Mouse (Mus musculus) Patski (cell line): ENCODE results near the gene Ica1. TPM values are rescaled to one million over a fixed set of nuclear protein-coding genes. Genes with fewer than 3 reads are reported as not detected.

Experiments
- ATAC-seq: fragments of 100-300 bp; one replicate; pipeline ENCODE4 v1.8.0; 2021
- CTCF ChIA-PET: fragments of 350-600 bp; sonication (Branson Sonifier 250); formaldehyde crosslinking; loops from one replicate; lab custom pipeline; 2022; ENCODE audit warnings: inconsistent platforms; lab: Charles Lee
- POLR2A ChIA-PET: fragments of 350-600 bp; sonication (Branson Sonifier 250); formaldehyde crosslinking; loops from one replicate; lab custom pipeline; 2022; ENCODE audit warnings: antibody characterized with exemption, inconsistent platforms; lab: Charles Lee
- DNase-seq: peaks from one replicate; pipeline ENCODE4 v3.0.0-alpha.2; 2011; ENCODE audit warnings: low read depth, low spot score
- H3K27me3 ChIP-seq: fragments of 371-371 bp; one replicate; pipeline ENCODE4 v1.5.1; 2021
- CTCF ChIP-seq: fragments of 100-300 bp; IDR thresholded peaks from one replicate; pipeline ENCODE4 v1.5.1; 2021
- in situ Hi-C: fragments of 300-500 bp; cut with MboI; formaldehyde crosslinking; loops from 3 replicates; pipeline ENCODE4 v1.11.1; 2018; ENCODE audit warnings: low pct_unique_long_range_greater_than_20kb, mixed read lengths
- polyA plus RNA-seq: library from polyadenylated mRNA; unstranded; gene quantifications from one replicate; pipeline ENCODE4 v1.2.3, GENCODE M21; 2021

Gene Ica1
- polyA plus RNA-seq, 1 experiment from 2014 or later, result 4.7 TPM

- TF ChIP-seq CTCF, result no peak
- DNase-seq (no peak), ATAC-seq (no peak)
- ChIA-PET POLR2A (no interaction called here), CTCF (no interaction called here)
- no peaks in the 10 kb centered on the region for H3K27me3 ChIP-seq
- in situ Hi-C loops, result no loop called here
Observed at GRCm38 (mm10) chr6:8742449-8742848, 35.8 kb downstream of the Ica1 start.

DNA sequence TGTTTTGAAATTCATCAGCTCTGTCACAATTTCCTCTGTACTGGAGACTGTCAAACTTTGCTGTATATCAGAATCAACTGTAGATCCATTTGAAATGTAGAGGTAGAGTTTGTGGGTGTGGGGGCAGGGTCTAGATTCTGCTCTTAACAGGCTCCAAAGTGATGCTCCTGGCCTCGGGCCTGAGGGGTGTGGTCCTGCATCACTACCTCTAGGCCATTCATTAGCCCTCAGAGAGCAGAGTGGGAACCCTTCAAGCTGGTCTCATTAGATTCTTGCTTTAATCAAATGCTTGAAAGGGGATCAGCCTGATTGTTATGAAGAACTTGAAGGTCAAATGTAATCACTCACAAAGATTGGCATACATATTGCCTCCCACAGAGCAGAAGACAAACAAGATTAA is 36.6 kb downstream of the Ica1 start:
- no peak for TF ChIP-seq CTCF
- H3K27me3 ChIP-seq, result no peaks in the 10 kb centered on the region
- in situ Hi-C loops, result no loop called here
- ATAC-seq, result no peak
- no peak for DNase-seq
- ChIA-PET POLR2A (no interaction called here), CTCF (no interaction called here)

GRCm38 (mm10) chr6:8740092-8740491 is 38.2 kb downstream of the Ica1 start:
- DNase-seq (no peak), ATAC-seq (no peak)
- no peak for TF ChIP-seq CTCF
- in situ Hi-C loops, result no loop called here
- ChIA-PET POLR2A (no interaction called here), CTCF (interaction anchor here (1.3 kb wide), 1 partner anchor 465 kb away, joined by 3 read pairs; no protein-coding TSS in a partner anchor)
- H3K27me3 ChIP-seq, result no peaks in the 10 kb centered on the region

- ATAC-seq (no peak), DNase-seq (no peak)
- POLR2A ChIA-PET, result no interaction called here
- no peaks in the 10 kb centered on the region for H3K27me3 ChIP-seq
- in situ Hi-C loops, result loop anchor here (5.0 to 10.0 kb wide), 4 partner anchors 224 to 1004 kb away; no protein-coding TSS in a partner anchor
- TF ChIP-seq CTCF, result no peak
- CTCF ChIA-PET, result no interaction called here
Observed at GRCm38 (mm10) chr6:8738396-8738795, 39.9 kb downstream of the Ica1 start.

DNA sequence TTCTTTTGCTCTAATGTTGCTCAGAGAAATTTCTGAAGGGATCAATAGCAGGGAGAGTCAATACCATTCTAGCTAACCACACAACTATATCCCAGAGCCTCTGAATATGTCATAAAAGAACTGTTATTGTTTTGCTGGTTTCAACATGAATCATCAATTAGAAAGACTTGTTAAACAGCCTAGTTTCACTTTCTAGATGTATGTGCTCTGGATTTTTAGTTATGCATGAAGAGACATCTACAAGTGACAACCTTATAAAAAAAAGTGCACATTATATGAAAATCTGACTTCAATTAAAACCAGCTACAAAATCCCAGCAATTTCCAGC is 41.8 kb downstream of the Ica1 start:
- in situ Hi-C loops, result loop anchor here (5.0 to 10.0 kb wide), 4 partner anchors 222 to 1002 kb away; no protein-coding TSS in a partner anchor
- H3K27me3 ChIP-seq, result no peaks in the 10 kb centered on the region
- CTCF ChIA-PET, result interaction anchor here (0.8 to 2.6 kb wide), 3 partner anchors 12 to 461 kb away, joined by 3 to 9 read pairs (median 3); no protein-coding TSS in a partner anchor
- DNase-seq (no peak), ATAC-seq (no peak)
- TF ChIP-seq CTCF, result no peak
- POLR2A ChIA-PET, result interaction anchor here (0.7 kb wide), 1 partner anchor 16 kb away, joined by 3 read pairs; no protein-coding TSS in a partner anchor

DNA sequence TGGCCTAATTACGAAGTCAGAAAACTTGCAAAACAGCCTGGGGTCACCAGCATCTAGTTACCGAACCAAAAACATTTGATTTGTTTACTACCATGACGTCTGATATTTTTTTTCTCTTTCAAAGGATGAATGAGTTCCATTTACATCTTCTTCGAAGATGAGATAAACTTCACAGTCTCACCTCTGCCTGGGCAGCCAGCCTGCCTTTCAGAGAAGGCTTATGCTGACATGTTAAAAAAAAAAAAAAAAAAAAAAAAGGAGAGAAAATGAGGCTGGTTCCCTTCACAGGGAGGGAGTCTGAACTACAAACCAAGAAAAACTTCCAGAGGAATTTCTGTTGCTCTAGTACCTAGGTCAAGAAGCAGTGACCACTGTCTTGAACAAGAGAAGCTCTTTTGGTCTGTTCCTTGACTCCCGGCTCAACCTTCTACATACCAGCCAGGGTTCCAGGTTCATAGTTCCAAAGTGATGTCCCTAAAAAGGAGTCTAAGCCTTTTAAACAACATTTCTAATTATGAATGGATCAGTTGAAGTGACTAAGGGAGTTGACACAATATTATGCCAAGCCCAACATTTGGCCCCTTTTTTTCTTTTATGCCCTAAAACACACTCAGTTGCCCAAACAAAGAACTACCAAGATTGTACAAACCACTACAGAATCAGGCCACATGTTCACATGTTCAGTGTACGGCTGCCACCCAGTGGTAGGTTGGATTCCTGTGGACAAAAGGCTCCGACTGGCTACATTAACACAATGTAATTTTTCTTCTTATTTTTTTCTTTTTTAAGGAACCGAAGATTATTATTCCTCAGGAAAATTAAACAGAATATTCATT is 42.4 kb downstream of the Ica1 start:
- CTCF ChIA-PET, result interaction anchor here (0.8 to 2.6 kb wide), 5 partner anchors 12 to 536 kb away, joined by 3 to 9 read pairs (median 3); no protein-coding TSS in a partner anchor

DNA sequence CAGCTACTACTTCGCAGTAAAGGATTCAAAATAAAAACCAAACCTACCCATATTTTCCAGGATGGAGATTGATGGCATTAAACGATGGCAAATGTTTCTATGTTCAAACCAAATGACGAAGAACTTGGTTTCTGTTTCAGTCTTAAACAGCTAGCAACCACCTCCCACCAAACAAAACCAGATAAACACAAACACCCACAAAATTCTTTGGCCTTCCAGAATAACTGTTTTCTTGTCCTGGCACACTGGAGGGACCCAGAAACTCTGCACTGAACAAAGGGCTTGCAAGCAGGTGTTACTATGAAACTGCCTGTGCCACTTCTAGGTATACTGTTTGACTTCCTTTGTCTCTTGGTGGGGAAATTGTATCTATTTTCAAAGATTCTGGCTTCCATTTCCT is 43.2 kb downstream of the Ica1 start:
- POLR2A ChIA-PET, result no interaction called here
- H3K27me3 ChIP-seq, result no peaks in the 10 kb centered on the region
- CTCF ChIA-PET, result interaction anchor here (1.1 to 2.6 kb wide), 4 partner anchors 16 to 535 kb away, joined by 3 to 9 read pairs (median 3); no protein-coding TSS in a partner anchor
- ATAC-seq, result no peak
- TF ChIP-seq CTCF, result no peak
- in situ Hi-C loops, result loop anchor here (5.0 to 10.0 kb wide), 4 partner anchors 220 to 1000 kb away; no protein-coding TSS in a partner anchor
- no peak for DNase-seq

More for the DNA sequence above, 42.4 kb downstream of the Ica1 start:
- H3K27me3 ChIP-seq, result no peaks in the 10 kb centered on the region
- in situ Hi-C loops, result loop anchor here (5.0 to 10.0 kb wide), 4 partner anchors 221 to 1001 kb away; no protein-coding TSS in a partner anchor
- TF ChIP-seq CTCF, result peak; percentile 80
- POLR2A ChIA-PET, result interaction anchor here (0.7 kb wide), 1 partner anchor 17 kb away, joined by 3 read pairs; no protein-coding TSS in a partner anchor
- DNase-seq (no peak), ATAC-seq (peak; percentile 78)

DNA sequence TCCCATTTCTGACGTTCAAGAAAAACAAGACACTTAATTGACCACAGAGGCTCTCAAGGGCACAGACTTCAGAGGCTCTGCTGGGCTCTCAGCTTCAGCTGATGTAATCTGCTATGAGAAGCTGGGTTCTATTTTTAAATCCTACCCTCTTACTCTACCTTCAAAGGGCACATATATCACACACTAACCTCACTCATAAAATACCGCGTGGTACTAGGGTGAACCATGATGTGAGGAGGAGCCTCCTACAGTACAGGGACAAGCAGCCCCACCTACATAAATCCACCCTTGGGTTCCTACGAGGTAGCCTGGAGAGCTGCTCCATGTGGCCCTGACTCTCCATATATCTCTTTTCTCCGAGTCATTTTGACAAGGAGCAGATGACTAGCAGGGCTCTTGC is 45.8 kb downstream of the Ica1 start:
- CTCF ChIA-PET, result interaction anchor here (0.7 to 1.2 kb wide), 2 partner anchors 10 to 669 kb away, joined by 3 to 4 read pairs; no protein-coding TSS in a partner anchor
- no peak for ATAC-seq
- TF ChIP-seq CTCF, result no peak
- in situ Hi-C loops, result loop anchor here (10.0 kb wide), 3 partner anchors 218 to 998 kb away; no protein-coding TSS in a partner anchor
- DNase-seq, result no peak
- H3K27me3 ChIP-seq, result no peaks in the 10 kb centered on the region
- POLR2A ChIA-PET, result no interaction called here

GRCm38 (mm10) chr6:8731656-8732191 is 46.6 kb downstream of the Ica1 start:
- TF ChIP-seq CTCF, result no peak
- POLR2A ChIA-PET, result no interaction called here
- no peak for DNase-seq

GRCm38 (mm10) chr6:8730433-8730832 is 47.9 kb downstream of the Ica1 start:
- CTCF ChIA-PET, result no interaction called here
- POLR2A ChIA-PET, result no interaction called here
- no peaks in the 10 kb centered on the region for H3K27me3 ChIP-seq
- in situ Hi-C loops, result loop anchor here (10.0 kb wide), 3 partner anchors 216 to 996 kb away; no protein-coding TSS in a partner anchor
- ATAC-seq, result no peak
- no peak for TF ChIP-seq CTCF
- DNase-seq, result no peak

More at GRCm38 (mm10) chr6:8731656-8732191, 46.6 kb downstream of the Ica1 start:
- ATAC-seq, result no peak
- CTCF ChIA-PET, result interaction anchor here (1.2 kb wide), 1 partner anchor 668 kb away, joined by 4 read pairs; no protein-coding TSS in a partner anchor
- H3K27me3 ChIP-seq, result no peaks in the 10 kb centered on the region
- in situ Hi-C loops, result loop anchor here (10.0 kb wide), 3 partner anchors 217 to 997 kb away; no protein-coding TSS in a partner anchor
